Mouse (Mus musculus) hematopoietic stem cell, adult 5-6 weeks (primary cell): ENCODE results near the gene Axin2. TPM values are rescaled to one million over a fixed set of nuclear protein-coding genes. Genes with fewer than 3 reads are reported as not detected.

Experiments used
- ATAC-seq, 2 experiments: fragments of 125-278 bp in 1 of 2; replicated peaks in 1 of 2; 2 replicates each; pipeline ENCODE4 v1.8.0; 2016 to 2017; ENCODE audit warnings: inconsistent platforms in 2 of 2, mild to moderate bottlenecking in 2 of 2, moderate number of reproducible peaks in 2 of 2, low read depth in 1 of 2, moderate TSS enrichment in 1 of 2; ENCODE audit not compliant: low FRiP score in 2 of 2, poor library complexity in 2 of 2, severe bottlenecking in 2 of 2, insufficient read depth in 1 of 2, low TSS enrichment in 1 of 2
- total RNA-seq: library from RNA; stranded (forward); fragments of 172-1452, 232-1000 nt; gene quantifications from 2 replicates; pipeline ENCODE4 v1.2.3, GENCODE M21; 2017

The Axin2 gene
- total RNA-seq, 1 experiment from 2014 or later, result 1.2 TPM

GRCm38 (mm10) chr11:108987226-108987625 lies 67.1 kb downstream of the Axin2 start:
- ATAC-seq, result no peak

GRCm38 (mm10) chr11:108987705-108988104 lies 67.6 kb downstream of the Axin2 start:
- no peak for ATAC-seq

GRCm38 (mm10) chr11:108988258-108988657 lies 68.1 kb downstream of the Axin2 start:
- ATAC-seq, result no peak

GRCm38 (mm10) chr11:108989940-108990339 lies 69.8 kb downstream of the Axin2 start:
- no peak for ATAC-seq

- no peak for ATAC-seq
These were observed 73.3 kb downstream of the Axin2 start for GRCm38 (mm10) chr11:108993414-108993813.

- ATAC-seq, result no peak
These were observed 75.2 kb downstream of the Axin2 start for GRCm38 (mm10) chr11:108995196-108995989.

- ATAC-seq, result no peak
These were observed 75.9 kb downstream of the Axin2 start for GRCm38 (mm10) chr11:108995990-108996533.

- ATAC-seq, result no peak
These were observed 77.7 kb downstream of the Axin2 start for GRCm38 (mm10) chr11:108997816-108998215.

Other genes starting within 250 kb of the Axin2 start
- not detected in 2 replicates for gene E030025P04Rik, start 224.0 kb downstream of the Axin2 start, total RNA-seq